Mouse (Mus musculus): ENCODE results near the gene Inpp5a. TPM values are rescaled to one million over a fixed set of nuclear protein-coding genes. Genes with fewer than 3 reads are reported as not detected.

The Inpp5a gene
- polyA plus RNA-seq, 1 experiment from 2014 or later = 41.6 TPM

- no peaks in the 10 kb centered on the region for H3K9me3 ChIP-seq (ENCODE audit: control insufficient read depth, low read length)
- no peak overlapping the region for H3K9ac ChIP-seq (ENCODE audit: low read depth, low read length)
- no peaks in the 10 kb centered on the region for H3K27me3 ChIP-seq (replicated peaks; ENCODE audit: control insufficient read depth, insufficient read depth, low read length)
- H3K27ac ChIP-seq (replicated peaks; ENCODE audit: low read depth, low read length) = peak overlapping the region; percentile 61; the same call in 1 of the 2 replicates
- H3K4me3 ChIP-seq (ENCODE audit: low read depth, low read length) = no peak overlapping the region
- DNase-seq (ENCODE audit: low spot score) (peak; percentile 14), ATAC-seq (ENCODE audit: low read depth) (peak; percentile 9; the same call in 1 of the 2 replicates)
- H3K4me2 ChIP-seq (ENCODE audit: low read depth, low read length) = no peak overlapping the region
- 71% methylated on average over 10 of the region's 10 CpGs for WGBS
- H3K4me1 ChIP-seq (ENCODE audit: control insufficient read depth, insufficient read depth, low read length) = peaks cover 21% of the 10 kb centered on the region
- no peaks in the 10 kb centered on the region for H3K36me3 ChIP-seq (ENCODE audit: control insufficient read depth, insufficient read depth, low read length)
Measured at GRCm38 (mm10) chr7:139467177-139467895, 78.4 kb downstream of the Inpp5a start.

- 63% methylated on average over 3 of the region's 4 CpGs for whole genome bisulfite sequencing
- DNase-seq (ENCODE audit: low spot score) (peak; percentile 24), ATAC-seq (ENCODE audit: low read depth) (peak; percentile 30; the same call in 1 of the 2 replicates)
- H3K9me3 ChIP-seq (ENCODE audit: control insufficient read depth, low read length) = no peaks in the 10 kb centered on the region
- H3K4me3 ChIP-seq (ENCODE audit: low read depth, low read length) = no peak overlapping the region
- H3K27ac ChIP-seq (replicated peaks; ENCODE audit: low read depth, low read length) = peak overlapping the region; percentile 61; the same call in 1 of the 2 replicates
- no peaks in the 10 kb centered on the region for H3K36me3 ChIP-seq (ENCODE audit: control insufficient read depth, insufficient read depth, low read length)
- no peaks in the 10 kb centered on the region for H3K27me3 ChIP-seq (replicated peaks; ENCODE audit: control insufficient read depth, insufficient read depth, low read length)
- H3K4me1 ChIP-seq (ENCODE audit: control insufficient read depth, insufficient read depth, low read length) = peaks cover 26% of the 10 kb centered on the region
- H3K9ac ChIP-seq (ENCODE audit: low read depth, low read length) = no peak overlapping the region
- no peak overlapping the region for H3K4me2 ChIP-seq (ENCODE audit: low read depth, low read length)
Measured at GRCm38 (mm10) chr7:139467896-139468279, 79.0 kb downstream of the Inpp5a start.

GRCm38 (mm10) chr7:139468440-139468839 is 79.5 kb downstream of the Inpp5a start:
- 25% methylated on average over 2 of the region's 2 CpGs for WGBS
- Histone ChIP-seq H3K27ac (replicated peaks; ENCODE audit: low read depth, low read length) (peak overlapping the region; percentile 61; the same call in 1 of the 2 replicates), H3K4me3 (ENCODE audit: low read depth, low read length) (no peak overlapping the region), H3K36me3 (ENCODE audit: control insufficient read depth, insufficient read depth, low read length) (no peaks in the 10 kb centered on the region), H3K9me3 (ENCODE audit: control insufficient read depth, low read length) (no peaks in the 10 kb centered on the region), H3K4me2 (ENCODE audit: low read depth, low read length) (no peak overlapping the region), H3K27me3 (replicated peaks; ENCODE audit: control insufficient read depth, insufficient read depth, low read length) (no peaks in the 10 kb centered on the region), H3K9ac (ENCODE audit: low read depth, low read length) (no peak overlapping the region), H3K4me1 (ENCODE audit: control insufficient read depth, insufficient read depth, low read length) (peaks cover 26% of the 10 kb centered on the region)
- ATAC-seq (ENCODE audit: low read depth) (no peak), DNase-seq (ENCODE audit: low spot score) (peak; percentile 65)

GRCm38 (mm10) chr7:139469457-139469856 is 80.5 kb downstream of the Inpp5a start:
- Histone ChIP-seq H3K27ac (replicated peaks; ENCODE audit: low read depth, low read length) (no peak overlapping the region), H3K9me3 (ENCODE audit: control insufficient read depth, low read length) (no peaks in the 10 kb centered on the region), H3K4me1 (ENCODE audit: control insufficient read depth, insufficient read depth, low read length) (peaks cover 26% of the 10 kb centered on the region), H3K9ac (ENCODE audit: low read depth, low read length) (no peak overlapping the region), H3K36me3 (ENCODE audit: control insufficient read depth, insufficient read depth, low read length) (no peaks in the 10 kb centered on the region), H3K4me3 (ENCODE audit: low read depth, low read length) (no peak overlapping the region), H3K27me3 (replicated peaks; ENCODE audit: control insufficient read depth, insufficient read depth, low read length) (no peaks in the 10 kb centered on the region), H3K4me2 (ENCODE audit: low read depth, low read length) (no peak overlapping the region)
- ATAC-seq (ENCODE audit: low read depth) = no peak
- 84% methylated on average over 4 of the region's 4 CpGs for WGBS
- DNase-seq (ENCODE audit: low spot score) = no peak

GRCm38 (mm10) chr7:139470481-139470880 is 81.6 kb downstream of the Inpp5a start:
- no peak overlapping the region for H3K4me3 ChIP-seq (ENCODE audit: low read depth, low read length)
- H3K27me3 ChIP-seq (replicated peaks; ENCODE audit: control insufficient read depth, insufficient read depth, low read length) = no peaks in the 10 kb centered on the region
- no peak overlapping the region for H3K4me2 ChIP-seq (ENCODE audit: low read depth, low read length)
- no peaks in the 10 kb centered on the region for H3K9me3 ChIP-seq (ENCODE audit: control insufficient read depth, low read length)
- H3K36me3 ChIP-seq (ENCODE audit: control insufficient read depth, insufficient read depth, low read length) = no peaks in the 10 kb centered on the region
- no peak for DNase-seq (ENCODE audit: low spot score)
- H3K9ac ChIP-seq (ENCODE audit: low read depth, low read length) = no peak overlapping the region
- WGBS = 92% methylated on average over 2 of the region's 2 CpGs
- no peak for ATAC-seq (ENCODE audit: low read depth)
- peaks cover 26% of the 10 kb centered on the region for H3K4me1 ChIP-seq (ENCODE audit: control insufficient read depth, insufficient read depth, low read length)
- no peak overlapping the region for H3K27ac ChIP-seq (replicated peaks; ENCODE audit: low read depth, low read length)

- DNase-seq (ENCODE audit: low spot score) (no peak), ATAC-seq (ENCODE audit: low read depth) (no peak)
- Histone ChIP-seq H3K27ac (replicated peaks; ENCODE audit: low read depth, low read length) (no peak overlapping the region), H3K27me3 (replicated peaks; ENCODE audit: control insufficient read depth, insufficient read depth, low read length) (no peaks in the 10 kb centered on the region), H3K4me2 (ENCODE audit: low read depth, low read length) (no peak overlapping the region), H3K9me3 (ENCODE audit: control insufficient read depth, low read length) (no peaks in the 10 kb centered on the region), H3K4me1 (ENCODE audit: control insufficient read depth, insufficient read depth, low read length) (peaks cover 26% of the 10 kb centered on the region), H3K36me3 (ENCODE audit: control insufficient read depth, insufficient read depth, low read length) (no peaks in the 10 kb centered on the region), H3K9ac (ENCODE audit: low read depth, low read length) (no peak overlapping the region), H3K4me3 (ENCODE audit: low read depth, low read length) (no peak overlapping the region)
- 75% methylated on average over 1 of the region's 1 CpGs for WGBS
Measured at GRCm38 (mm10) chr7:139472052-139472451, 83.1 kb downstream of the Inpp5a start.

- Histone ChIP-seq H3K9me3 (ENCODE audit: control insufficient read depth, low read length) (no peaks in the 10 kb centered on the region), H3K4me2 (ENCODE audit: low read depth, low read length) (no peak overlapping the region), H3K4me1 (ENCODE audit: control insufficient read depth, insufficient read depth, low read length) (peaks cover 19% of the 10 kb centered on the region), H3K27ac (replicated peaks; ENCODE audit: low read depth, low read length) (no peak overlapping the region), H3K36me3 (ENCODE audit: control insufficient read depth, insufficient read depth, low read length) (no peaks in the 10 kb centered on the region; the same call in 1 of the 2 replicates), H3K9ac (ENCODE audit: low read depth, low read length) (no peak overlapping the region), H3K27me3 (replicated peaks; ENCODE audit: control insufficient read depth, insufficient read depth, low read length) (no peaks in the 10 kb centered on the region), H3K4me3 (ENCODE audit: low read depth, low read length) (no peak overlapping the region)
- ATAC-seq (ENCODE audit: low read depth) (peak; percentile 80), DNase-seq (ENCODE audit: low spot score) (peak; percentile 87)
- WGBS = 23% methylated on average over 7 of the region's 7 CpGs
Measured at GRCm38 (mm10) chr7:139472865-139473549, 84.1 kb downstream of the Inpp5a start.

- ATAC-seq (ENCODE audit: low read depth) (no peak), DNase-seq (ENCODE audit: low spot score) (no peak)
- Histone ChIP-seq H3K4me3 (ENCODE audit: low read depth, low read length) (no peak overlapping the region), H3K27ac (replicated peaks; ENCODE audit: low read depth, low read length) (no peak overlapping the region), H3K9me3 (ENCODE audit: control insufficient read depth, low read length) (no peaks in the 10 kb centered on the region), H3K9ac (ENCODE audit: low read depth, low read length) (no peak overlapping the region), H3K4me2 (ENCODE audit: low read depth, low read length) (no peak overlapping the region), H3K36me3 (ENCODE audit: control insufficient read depth, insufficient read depth, low read length) (no peaks in the 10 kb centered on the region; the same call in 1 of the 2 replicates), H3K4me1 (ENCODE audit: control insufficient read depth, insufficient read depth, low read length) (peaks cover 9% of the 10 kb centered on the region; the same call in 1 of the 2 replicates), H3K27me3 (replicated peaks; ENCODE audit: control insufficient read depth, insufficient read depth, low read length) (no peaks in the 10 kb centered on the region)
- 41% methylated on average over 4 of the region's 4 CpGs for WGBS
Measured at GRCm38 (mm10) chr7:139475896-139476295, 87.0 kb downstream of the Inpp5a start.
